Mouse (Mus musculus) thymus, postnatal 25 days (tissue): ENCODE data around the gene Asah2.

Source experiments
- DNase-seq: peaks from one replicate; pipeline ENCODE4 v3.0.0; 2022

Gene Asah2

DNA sequence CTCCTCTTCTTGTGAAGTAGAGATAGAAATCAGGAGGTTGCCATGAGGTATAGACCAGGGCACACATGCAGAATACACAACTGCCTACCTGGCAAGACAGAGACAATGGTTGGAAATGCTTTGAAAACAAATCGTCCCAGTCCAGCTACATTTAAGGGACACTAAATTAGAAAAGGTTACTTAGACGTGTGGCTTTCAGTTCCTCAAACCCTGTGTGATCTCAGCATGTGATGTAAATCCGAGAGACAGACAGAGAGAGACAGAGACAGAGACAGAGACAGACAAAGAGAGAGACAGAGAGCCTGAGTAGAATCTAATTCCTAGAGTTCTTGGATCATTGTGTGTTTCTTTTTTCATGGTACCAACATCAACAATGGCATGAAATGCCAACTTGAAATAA, 136.6 kb downstream of the Asah2 start:
- no peak for DNase-seq

- no peak for DNase-seq
These were observed 140.0 kb downstream of the Asah2 start for GRCm38 (mm10) chr19:31967933-31968532.

DNA sequence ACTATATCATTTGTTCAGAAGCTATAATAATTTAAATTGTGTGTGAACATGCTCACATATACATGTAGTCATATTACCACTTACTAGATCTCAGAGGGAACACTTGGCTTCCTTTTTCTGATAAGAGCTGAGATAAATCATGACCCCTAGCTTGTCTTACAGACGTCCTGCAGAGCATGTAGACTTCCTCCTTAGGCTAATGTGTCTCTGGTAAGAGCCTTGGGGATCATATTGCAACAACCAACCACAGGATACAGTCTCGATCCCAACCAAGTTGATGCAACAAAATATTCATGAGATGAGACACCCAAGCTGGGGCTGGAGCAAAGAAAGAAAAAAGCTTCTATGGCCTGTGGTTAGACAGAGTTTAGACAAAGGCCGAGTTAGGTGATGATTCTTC, 144.9 kb downstream of the Asah2 start:
- DNase-seq: no peak

DNA sequence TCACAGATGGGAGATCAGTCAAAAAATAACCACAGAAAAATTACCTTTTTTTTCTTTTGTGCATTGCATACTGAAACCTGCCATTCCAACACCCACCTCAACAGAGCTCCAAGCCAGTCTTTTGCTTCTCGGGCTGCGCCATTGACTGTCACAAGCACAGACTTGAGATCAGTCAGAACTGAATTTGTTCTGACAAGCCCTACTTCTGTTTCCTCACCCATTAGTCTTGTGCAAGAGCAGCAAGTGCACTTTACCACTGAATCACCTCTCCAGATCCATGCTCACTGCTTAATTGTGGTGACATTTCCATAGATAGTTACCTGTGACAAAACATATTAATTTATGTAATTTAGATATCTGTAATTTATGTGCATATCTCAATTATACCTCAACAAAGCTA, 147.6 kb downstream of the Asah2 start:
- no peak for DNase-seq

GRCm38 (mm10) chr19:31956359-31956758, 151.7 kb downstream of the Asah2 start:
- DNase-seq: no peak

- DNase-seq: no peak
These were observed 153.3 kb downstream of the Asah2 start for GRCm38 (mm10) chr19:31954696-31955095.

- DNase-seq: no peak
These were observed 153.7 kb downstream of the Asah2 start for GRCm38 (mm10) chr19:31954267-31954666.

DNA sequence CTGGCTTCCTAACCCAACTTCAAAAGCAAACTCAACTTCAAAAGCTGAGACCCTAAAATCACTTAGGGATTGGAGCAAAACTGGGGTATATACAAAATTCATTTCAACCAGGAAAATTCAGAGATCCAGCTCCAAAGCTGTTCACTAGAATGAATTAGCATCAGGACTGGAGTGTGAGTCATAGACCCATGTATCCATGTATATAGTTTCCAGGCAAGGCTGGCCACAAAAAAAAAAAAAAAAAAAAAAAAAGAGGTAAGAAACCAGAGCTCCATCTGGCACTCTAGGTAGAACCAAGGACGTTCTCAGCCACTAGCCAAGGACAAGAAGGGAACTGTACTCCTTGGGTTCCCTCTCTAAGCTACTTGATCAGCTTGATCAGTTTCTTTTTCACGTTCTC, 154.2 kb downstream of the Asah2 start:
- DNase-seq: no peak

GRCm38 (mm10) chr19:31950793-31951489, 157.1 kb downstream of the Asah2 start:
- DNase-seq: no peak
